Mouse (Mus musculus) thymus, postnatal 14 days (tissue): ENCODE data around the gene Arf1.

ENCODE experiments used
- DNase-seq: peaks from one replicate; pipeline ENCODE4 v3.0.0; 2021

Arf1 gene

GRCm38 (mm10) chr11:59228122-59228953 is at the start of gene Arf1:
Gene Arf1, minus strand, starts transcription at chr11:59228270.
- peak; percentile 98 for DNase-seq

GRCm38 (mm10) chr11:59276877-59277276 is 48.8 kb upstream of the Arf1 start:
- DNase-seq: no peak

- DNase-seq: no peak
Measured at GRCm38 (mm10) chr11:59274184-59274583, 46.1 kb upstream of the Arf1 start.

- DNase-seq: no peak
Measured at GRCm38 (mm10) chr11:59266727-59267126, 38.7 kb upstream of the Arf1 start.

- DNase-seq: no peak
Measured at GRCm38 (mm10) chr11:59265154-59265813, 37.2 kb upstream of the Arf1 start.

- no peak for DNase-seq
Measured at GRCm38 (mm10) chr11:59264593-59264992, 36.5 kb upstream of the Arf1 start.

GRCm38 (mm10) chr11:59263870-59264563 is 35.9 kb upstream of the Arf1 start:
- no peak for DNase-seq

GRCm38 (mm10) chr11:59262308-59262707 is 34.2 kb upstream of the Arf1 start:
- DNase-seq: no peak

- DNase-seq: no peak
Measured at GRCm38 (mm10) chr11:59260706-59261493, 32.8 kb upstream of the Arf1 start.

- DNase-seq: no peak
Measured at GRCm38 (mm10) chr11:59259647-59260046, 31.6 kb upstream of the Arf1 start.

- no peak for DNase-seq
Measured at GRCm38 (mm10) chr11:59248101-59248500, 20.0 kb upstream of the Arf1 start.

- DNase-seq: no peak
Measured at GRCm38 (mm10) chr11:59243856-59244255, 15.8 kb upstream of the Arf1 start.

GRCm38 (mm10) chr11:59241841-59242240 is 13.8 kb upstream of the Arf1 start:
- no peak for DNase-seq

- DNase-seq: no peak
Measured at GRCm38 (mm10) chr11:59239796-59240195, 11.7 kb upstream of the Arf1 start.

GRCm38 (mm10) chr11:59239428-59239785 is 11.3 kb upstream of the Arf1 start:
- DNase-seq: no peak

GRCm38 (mm10) chr11:59238525-59239427 is 10.7 kb upstream of the Arf1 start:
- DNase-seq: peak; percentile 25

GRCm38 (mm10) chr11:59232797-59233196 is 4.7 kb upstream of the Arf1 start:
- no peak for DNase-seq

- DNase-seq: peak; percentile 62
Measured at GRCm38 (mm10) chr11:59230144-59230760, 2.2 kb upstream of the Arf1 start.

GRCm38 (mm10) chr11:59227604-59228121 is 407 bp downstream of the Arf1 start:
- DNase-seq: no peak

- no peak for DNase-seq
Measured at GRCm38 (mm10) chr11:59226787-59227603, 1.1 kb downstream of the Arf1 start.
